Mouse (Mus musculus) lung, postnatal 0 days (tissue): ENCODE measurements around the gene Rngtt.

Experiments used
- CTCF ChIP-seq: IDR thresholded peaks from 2 replicates; pipeline ENCODE4 v1.5.1; 2016; ENCODE audit warnings: antibody characterized with exemption, mild to moderate bottlenecking
- EP300 ChIP-seq: IDR thresholded peaks from 2 replicates; pipeline ENCODE4 v1.6.1; 2016; ENCODE audit warnings: antibody characterized with exemption, mild to moderate bottlenecking, control low read depth

- TF ChIP-seq CTCF (no peak), EP300 (no peak)
Measured at GRCm38 (mm10) chr4:33523774-33524173, 213.7 kb downstream of the Rngtt start.
